Mouse (Mus musculus): Measurements from ENCODE around the gene Klhl7.
"Not testable (repeated sequence)": the region's sequence is repeated elsewhere in the genome, so short reads cannot be mapped to it uniquely, and the experiment has no call there.

Gene Klhl7

GRCm38 (mm10) chr5:24095881-24096280 is 4.5 kb upstream of the Klhl7 start:
- DNase-seq (ENCODE audit: low spot score) = no peak

GRCm38 (mm10) chr5:24100810-24101311 is 456 bp downstream of the Klhl7 start:
- DNase-seq (ENCODE audit: low spot score) = peak; percentile 57

- DNase-seq (ENCODE audit: low spot score) = no peak
Measured at GRCm38 (mm10) chr5:24101446-24102140, 1.2 kb downstream of the Klhl7 start.

GRCm38 (mm10) chr5:24103235-24103634 is 2.8 kb downstream of the Klhl7 start:
- DNase-seq (ENCODE audit: low spot score) = not testable (repeated sequence)

- no peak for DNase-seq (ENCODE audit: low spot score)
Measured at GRCm38 (mm10) chr5:24103841-24104240, 3.4 kb downstream of the Klhl7 start.

- DNase-seq (ENCODE audit: low spot score) = no peak
Measured at GRCm38 (mm10) chr5:24107071-24107739, 6.8 kb downstream of the Klhl7 start.

GRCm38 (mm10) chr5:24107740-24108098 is 7.3 kb downstream of the Klhl7 start:
- no peak for DNase-seq (ENCODE audit: low spot score)

- DNase-seq (ENCODE audit: low spot score) = peak; percentile 22
Measured at GRCm38 (mm10) chr5:24110068-24110467, 9.7 kb downstream of the Klhl7 start.

- no peak for DNase-seq (ENCODE audit: low spot score)
Measured at GRCm38 (mm10) chr5:24112116-24112903, 11.9 kb downstream of the Klhl7 start.

GRCm38 (mm10) chr5:24122221-24122620 is 21.8 kb downstream of the Klhl7 start:
- no peak for DNase-seq (ENCODE audit: low spot score)

GRCm38 (mm10) chr5:24124175-24124574 is 23.8 kb downstream of the Klhl7 start:
- DNase-seq (ENCODE audit: low spot score) = no peak

- DNase-seq (ENCODE audit: low spot score) = no peak
Measured at GRCm38 (mm10) chr5:24124579-24125276, 24.3 kb downstream of the Klhl7 start.

- DNase-seq (ENCODE audit: low spot score) = no peak
Measured at GRCm38 (mm10) chr5:24125910-24126636, 25.7 kb downstream of the Klhl7 start.

GRCm38 (mm10) chr5:24126967-24127366 is 26.6 kb downstream of the Klhl7 start:
- DNase-seq (ENCODE audit: low spot score) = no peak

- no peak for DNase-seq (ENCODE audit: low spot score)
Measured at GRCm38 (mm10) chr5:24146964-24147363, 46.6 kb downstream of the Klhl7 start.

GRCm38 (mm10) chr5:24152199-24152598 is 51.8 kb downstream of the Klhl7 start:
- DNase-seq (ENCODE audit: low spot score) = no peak

GRCm38 (mm10) chr5:24156774-24157173 is 56.4 kb downstream of the Klhl7 start:
- no peak for DNase-seq (ENCODE audit: low spot score)

- peak; percentile 94 for DNase-seq (ENCODE audit: low spot score)
Measured at GRCm38 (mm10) chr5:24164789-24165445, 64.5 kb downstream of the Klhl7 start, which contains the start of gene Nupl2. Nupl2 (plus strand) TSS chr5:24164963.

GRCm38 (mm10) chr5:24167263-24167662 is 66.9 kb downstream of the Klhl7 start:
- no peak for DNase-seq (ENCODE audit: low spot score)

- DNase-seq (ENCODE audit: low spot score) = no peak
Measured at GRCm38 (mm10) chr5:24169881-24170280, 69.5 kb downstream of the Klhl7 start.

- DNase-seq (ENCODE audit: low spot score) = no peak
Measured at GRCm38 (mm10) chr5:24172092-24172491, 71.7 kb downstream of the Klhl7 start.
